Mouse (Mus musculus) heart, postnatal 4 days (tissue): Measurements from ENCODE around the gene Hmga1b. TPM values are rescaled to one million over a fixed set of nuclear protein-coding genes. Genes with fewer than 3 reads are reported as not detected.
A peak's percentile ranks its signal among the peaks of the same experiment; 100 is the strongest.
"Not testable (repeated sequence)": the region's sequence is repeated elsewhere in the genome, so short reads cannot be mapped to it uniquely, and the experiment has no call there.

Source experiments
- DNase-seq: peaks from one replicate; pipeline ENCODE4 v3.0.0; 2021
- total RNA-seq, 2 experiments: library from RNA; stranded (reverse); gene quantifications; 2 replicates each; pipeline ENCODE4 v1.2.3; 2021

The Hmga1b gene
- total RNA-seq, 2 experiments from 2014 or later: 37.1 to 47.2 TPM

DNA sequence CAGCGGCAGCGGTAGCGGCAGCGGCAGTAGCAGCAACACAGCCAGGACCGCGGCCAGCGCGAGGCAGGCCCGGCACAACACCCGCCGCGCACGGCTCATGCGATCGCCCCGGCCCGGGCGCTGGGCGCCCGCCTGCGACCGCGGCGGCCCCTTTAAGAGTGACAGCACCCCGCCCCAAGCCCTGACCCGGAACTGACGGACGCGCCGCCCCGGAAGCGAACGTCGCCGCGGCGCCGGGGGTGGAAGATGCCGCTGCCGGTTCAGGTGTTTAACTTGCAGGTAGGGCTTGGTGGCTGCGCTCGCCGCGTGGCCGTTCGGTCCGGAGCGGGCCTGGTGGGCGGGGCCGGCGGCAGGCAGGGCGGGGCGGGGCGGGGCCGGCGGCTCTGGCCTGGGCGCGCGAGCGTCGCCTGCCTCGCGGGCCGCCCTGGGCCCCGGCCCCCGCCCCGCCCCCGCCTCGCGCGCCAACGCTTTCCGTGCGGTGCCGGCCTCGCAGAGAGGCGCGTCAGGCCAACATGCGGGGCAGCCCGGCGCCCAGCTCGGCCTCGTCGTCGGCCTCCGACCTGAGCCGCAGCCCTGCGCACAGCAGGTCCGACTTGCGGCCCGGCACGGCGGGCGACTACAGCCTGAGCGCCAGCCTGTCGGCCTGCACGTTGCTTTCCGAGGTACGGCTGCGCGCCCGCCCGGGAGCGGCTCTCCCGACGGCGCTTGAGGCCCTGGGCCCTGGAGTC, 21.6 kb downstream of the Hmga1b start, which contains the start of the genes Rfng and Gps1:
Gene Rfng, minus strand, starts transcription at position 144 of the 728 bp plus-strand sequence.
Gene Gps1, plus strand, starts transcription at position 209 of the 728 bp plus-strand sequence.
- DNase-seq: peak; percentile 85

DNA sequence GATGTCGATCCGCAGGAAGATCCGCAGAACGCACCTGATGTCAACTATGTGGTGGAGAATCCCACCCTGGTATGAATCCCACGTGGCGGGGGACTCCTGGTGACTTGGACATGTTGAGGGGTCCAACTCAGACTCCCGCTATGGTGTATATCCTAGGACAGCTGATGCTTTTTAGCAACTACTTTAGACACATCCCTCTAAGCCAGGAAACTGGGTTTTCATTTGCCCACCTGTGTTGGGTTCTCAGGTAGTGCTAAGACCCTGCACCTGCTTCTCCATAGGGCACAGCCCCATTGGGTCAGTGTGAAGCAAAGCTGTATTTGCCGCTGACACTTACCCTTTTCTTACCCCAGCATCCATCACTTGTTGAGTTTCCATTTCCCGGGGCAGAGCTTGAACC, 22.6 kb downstream of the Hmga1b start:
- DNase-seq: no peak

- DNase-seq: not testable (repeated sequence)
Measured at GRCm38 (mm10) chr11:120788460-120788859, 25.9 kb downstream of the Hmga1b start.

GRCm38 (mm10) chr11:120789355-120789754, 26.8 kb downstream of the Hmga1b start:
- no peak for DNase-seq

- DNase-seq: no peak
Measured at GRCm38 (mm10) chr11:120789810-120790209, 27.2 kb downstream of the Hmga1b start.

- no peak for DNase-seq
Measured at GRCm38 (mm10) chr11:120792652-120793051, 30.1 kb downstream of the Hmga1b start.

GRCm38 (mm10) chr11:120795756-120796613, 33.4 kb downstream of the Hmga1b start, which contains the start of gene Dus1l:
Gene Dus1l, minus strand, starts transcription at chr11:120796403.
- peak; percentile 99 for DNase-seq

- DNase-seq: no peak
Measured at GRCm38 (mm10) chr11:120796614-120796946, 34.0 kb downstream of the Hmga1b start.

GRCm38 (mm10) chr11:120798244-120798643, 35.6 kb downstream of the Hmga1b start:
- DNase-seq: no peak

- DNase-seq: no peak
Measured at GRCm38 (mm10) chr11:120799316-120799890, 36.8 kb downstream of the Hmga1b start.

DNA sequence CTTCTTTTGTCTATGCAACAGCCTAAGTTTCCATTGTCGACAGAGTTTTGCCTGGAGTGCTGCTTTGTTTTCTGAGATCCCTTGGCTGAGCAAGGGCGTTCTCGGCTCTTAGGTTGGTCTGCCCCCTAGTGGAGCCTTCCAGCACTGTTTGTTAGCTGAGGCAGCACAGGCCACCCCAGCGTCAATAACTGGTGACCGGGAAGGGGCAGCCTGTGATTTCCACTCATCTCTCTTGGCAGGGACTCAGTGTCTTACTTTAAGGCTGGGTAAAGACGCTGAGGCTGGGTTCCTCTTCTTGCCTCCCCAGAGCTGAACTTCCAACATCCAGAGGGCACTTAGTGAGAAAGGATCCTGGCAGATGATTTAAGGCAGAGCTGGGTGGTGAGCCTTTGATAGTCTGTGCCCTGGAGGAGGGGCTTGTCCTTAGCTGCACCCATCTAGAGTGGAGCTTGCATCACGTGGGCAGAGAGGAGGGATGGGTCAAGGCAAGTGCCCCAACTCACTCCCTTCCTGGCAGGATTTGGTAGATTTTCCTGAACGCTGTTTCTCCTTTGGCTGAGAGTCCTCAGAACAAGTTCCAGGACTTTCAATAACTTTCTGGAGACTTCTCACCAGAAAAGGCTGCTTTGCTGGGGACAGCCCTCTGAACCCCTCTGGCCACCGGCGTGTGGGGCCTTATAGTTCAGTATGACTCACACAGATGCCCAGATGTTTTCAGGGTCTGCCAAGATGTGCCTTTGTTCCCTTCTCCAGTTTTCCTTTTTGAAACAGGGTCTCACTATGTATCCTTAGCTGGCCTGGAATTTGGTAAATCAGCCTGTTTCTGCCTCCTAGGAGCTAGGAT, 37.7 kb downstream of the Hmga1b start:
- peak; percentile 94 for DNase-seq

- DNase-seq: no peak
Measured at GRCm38 (mm10) chr11:120804274-120804673, 41.7 kb downstream of the Hmga1b start.

DNA sequence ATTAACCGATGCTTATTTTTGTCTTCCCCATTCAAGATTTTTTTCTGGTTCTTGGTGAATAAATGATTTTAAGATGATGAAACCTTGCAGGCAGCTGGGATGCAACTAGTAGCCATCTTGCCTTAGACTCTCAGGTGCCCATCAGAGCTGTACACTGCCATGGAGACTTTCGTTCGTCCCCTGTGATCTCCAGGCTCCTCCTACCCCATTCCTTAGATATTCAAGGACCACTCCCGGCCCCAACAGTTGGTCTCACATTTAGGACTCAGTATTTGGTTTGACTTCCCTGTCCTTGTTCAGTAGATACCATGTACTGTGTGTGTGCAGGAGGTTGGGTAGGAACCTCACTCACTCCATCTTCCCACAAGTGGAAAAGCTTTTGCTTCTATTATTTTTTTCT, 42.2 kb downstream of the Hmga1b start:
- DNase-seq: no peak

DNA sequence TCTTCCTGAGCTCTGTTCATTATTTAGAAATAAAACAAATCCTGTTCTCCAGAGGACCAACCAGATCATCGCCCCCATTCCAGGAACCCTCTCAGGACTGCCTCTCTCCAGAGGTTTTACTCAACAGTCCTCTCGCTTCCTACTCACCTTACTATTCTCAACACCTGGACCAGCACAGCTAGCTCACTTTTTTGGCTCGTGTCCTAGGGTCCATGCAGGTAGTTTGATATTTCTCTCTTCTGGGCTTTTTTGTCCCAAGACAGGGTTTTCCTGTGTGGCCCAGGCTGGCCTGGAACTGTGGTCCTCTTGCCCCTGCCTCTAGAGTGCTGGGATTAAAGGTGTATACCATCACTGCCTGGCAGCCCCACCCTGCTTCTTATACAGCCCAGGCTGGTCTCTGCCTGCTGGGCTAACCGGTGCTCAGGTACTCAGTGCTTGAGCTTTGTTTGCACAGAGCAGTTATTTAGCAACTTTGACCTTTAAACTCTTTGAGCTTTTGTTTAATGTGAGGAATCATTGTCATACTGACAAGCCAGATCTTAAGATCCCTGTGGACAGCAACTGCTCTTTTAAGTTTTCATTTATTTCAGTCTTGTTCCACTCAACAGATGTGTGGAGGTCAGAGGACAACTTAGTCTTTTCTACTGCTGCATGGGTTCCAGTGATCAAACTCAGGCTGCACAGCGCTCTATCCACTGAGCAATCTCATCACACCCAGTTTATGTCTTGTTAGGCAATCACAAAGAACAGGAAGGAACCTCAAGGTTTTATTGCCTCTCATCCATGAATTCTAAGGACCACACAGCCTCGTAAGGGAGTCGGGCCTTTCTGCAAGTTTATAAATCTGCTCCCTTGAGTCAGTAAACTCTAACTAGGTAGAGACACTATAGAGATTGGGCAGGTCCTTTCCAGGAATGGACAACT, 43.0 kb downstream of the Hmga1b start:
- DNase-seq: no peak

- no peak for DNase-seq
Measured at GRCm38 (mm10) chr11:120808010-120808409, 45.4 kb downstream of the Hmga1b start.

GRCm38 (mm10) chr11:120812068-120812467, 49.5 kb downstream of the Hmga1b start:
- no peak for DNase-seq

Other genes starting within 250 kb of the Hmga1b start
- gene Gcgr, start 232.1 kb upstream of the Hmga1b start, total RNA-seq: 1 to 10 TPM; 1.7 to 1.8 TPM
- 10 to 100 TPM; 76.5 to 82.6 TPM for gene Mcrip1, start 213.1 kb upstream of the Hmga1b start, total RNA-seq
- under 1 TPM in 1 of 2 experiments, not detected in 1; 0.83 TPM for gene Ppp1r27, start 211.7 kb upstream of the Hmga1b start, total RNA-seq
- gene P4hb, start 189.5 kb upstream of the Hmga1b start, total RNA-seq: 100 to 1,000 TPM; 353 to 365 TPM
- gene Arhgdia, start 181.2 kb upstream of the Hmga1b start, total RNA-seq: 100 to 1,000 TPM; 296 to 308 TPM
- gene Alyref, start 164.4 kb upstream of the Hmga1b start, total RNA-seq: 100 to 1,000 TPM; 134 TPM
- 100 to 1,000 TPM; 117 to 118 TPM for gene Anapc11, start 164.4 kb upstream of the Hmga1b start, total RNA-seq
- gene Npb, start 154.3 kb upstream of the Hmga1b start, total RNA-seq: 1 to 10 TPM; 2.4 to 2.5 TPM
- gene Pcyt2, start 144.9 kb upstream of the Hmga1b start, total RNA-seq: 10 to 100 TPM; 56.8 to 58.1 TPM
- gene Sirt7, start 137.6 kb upstream of the Hmga1b start, total RNA-seq: 10 to 100 TPM; 10.2 to 11.7 TPM
- 10 to 100 TPM; 23.4 to 25.8 TPM for gene Mafg, start 129.2 kb upstream of the Hmga1b start, total RNA-seq
- gene Pycr1, start 119.0 kb upstream of the Hmga1b start, total RNA-seq: 1 to 10 TPM; 7.9 to 8.0 TPM
- 10 to 100 TPM; 26.3 to 28.1 TPM for gene Myadml2, start 114.6 kb upstream of the Hmga1b start, total RNA-seq
- gene Notum, start 101.6 kb upstream of the Hmga1b start, total RNA-seq: under 1 TPM; 0.16 to 0.26 TPM
- gene Aspscr1, start 89.8 kb upstream of the Hmga1b start, total RNA-seq: 10 to 100 TPM; 62.7 to 64.0 TPM
- gene Cenpx, start 49.1 kb upstream of the Hmga1b start, total RNA-seq: 10 to 100 TPM; 39.5 to 41.8 TPM
- 10 to 100 TPM; 11.0 to 11.3 TPM for gene Lrrc45, start 48.9 kb upstream of the Hmga1b start, total RNA-seq
- gene Rac3, start 41.3 kb upstream of the Hmga1b start, total RNA-seq: 1 to 10 TPM; 1.5 to 1.8 TPM
- 1 to 10 TPM; 3.6 to 4.5 TPM for gene Dcxr, start 35.5 kb upstream of the Hmga1b start, total RNA-seq
- 1 to 10 TPM; 3.0 to 3.9 TPM for gene Cbr2, start 30.7 kb upstream of the Hmga1b start, total RNA-seq
- 10 to 100 TPM; 13.2 to 13.3 TPM for gene Rfng, start 21.4 kb downstream of the Hmga1b start, total RNA-seq
- gene Gps1, start 21.5 kb downstream of the Hmga1b start, total RNA-seq: 10 to 100 TPM; 73.0 to 78.0 TPM
- 10 to 100 TPM; 34.0 to 37.5 TPM for gene Dus1l, start 33.6 kb downstream of the Hmga1b start, total RNA-seq
- 10 to 100 TPM; 59.3 to 63.9 TPM for gene Fasn, start 61.8 kb downstream of the Hmga1b start, total RNA-seq
- 1 to 10 TPM; 2.1 to 2.4 TPM for gene Ccdc57, start 170.1 kb downstream of the Hmga1b start, total RNA-seq
- gene Slc16a3, start 185.7 kb downstream of the Hmga1b start, total RNA-seq: 10 to 100 TPM; 13.3 to 22.8 TPM
- gene Csnk1d, start 228.5 kb downstream of the Hmga1b start, total RNA-seq: 10 to 100 TPM; 84.4 to 91.9 TPM